Mouse (Mus musculus) heart, adult 2 months (tissue): ENCODE results near the gene Slc9a6.

Experiments used
- CTCF ChIP-seq: fragments of 200-600 bp; IDR thresholded peaks from 2 replicates; pipeline ENCODE4 v1.8.1; 2022; ENCODE audit warnings: antibody characterized with exemption, mild to moderate bottlenecking, moderate library complexity
- EP300 ChIP-seq: fragments of 200-500 bp; IDR thresholded peaks from 2 replicates; pipeline ENCODE4 v1.6.1; 2011; ENCODE audit warnings: low read depth, low read length, control low read depth; ENCODE audit not compliant: insufficient read depth
- POLR2A ChIP-seq: fragments of 200-500 bp; IDR thresholded peaks from 2 replicates; pipeline ENCODE4 v1.6.1; 2011; ENCODE audit warnings: mild to moderate bottlenecking, low read depth, low read length, control low read depth; ENCODE audit not compliant: insufficient read depth

GRCm38 (mm10) chrX:56692554-56692953 lies 83.0 kb downstream of the Slc9a6 start:
- TF ChIP-seq POLR2A (no peak), EP300 (no peak), CTCF (no peak)
